ENCODE assay signal across 14 mouse cellular contexts in the genomic region with DNA sequence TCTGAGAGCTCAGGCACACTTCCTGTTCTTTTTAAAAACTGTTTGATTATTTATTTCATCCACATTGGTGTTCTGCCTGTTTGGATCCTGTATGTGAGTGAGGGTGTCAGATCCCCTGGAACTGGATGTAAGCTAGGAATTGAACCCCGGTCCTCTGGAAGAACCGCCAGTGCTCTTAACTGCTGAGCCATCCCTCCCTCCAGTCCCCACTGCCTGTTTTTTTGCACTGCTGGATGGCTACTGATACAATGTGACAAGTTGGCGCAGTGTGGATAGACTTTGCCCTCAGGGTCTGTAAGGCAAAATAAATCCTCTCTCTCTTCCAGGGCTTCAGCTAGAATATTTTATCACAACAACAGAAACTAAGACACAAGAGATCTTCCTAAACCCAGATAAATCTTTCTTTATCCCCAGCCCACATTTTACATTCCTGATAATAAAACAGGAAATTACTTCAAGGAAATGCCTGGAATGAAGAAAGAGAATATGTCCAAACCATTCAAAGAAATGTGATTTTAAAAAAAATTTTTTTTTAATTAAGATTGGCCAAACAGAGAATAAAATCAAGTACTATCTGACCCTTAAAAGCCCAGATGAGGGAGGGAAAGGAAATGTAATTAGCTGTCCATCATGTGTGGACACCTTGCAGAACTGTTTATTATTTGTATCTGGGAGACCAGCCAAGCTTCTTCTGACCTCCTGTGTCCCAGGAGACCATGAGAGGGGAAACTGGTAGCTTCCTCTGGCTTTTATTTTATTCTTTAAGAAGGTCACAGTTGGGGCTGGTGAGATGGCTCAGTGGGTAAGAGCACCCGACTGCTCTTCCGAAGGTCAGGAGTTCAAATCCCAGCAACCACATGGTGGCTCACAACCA. TPM values are rescaled to one million over a fixed set of nuclear protein-coding genes. Genes with fewer than 3 reads are reported as not detected.
A peak's percentile ranks its signal among the peaks of the same experiment; 100 is the strongest.
DNase-seq lines count a peak whose midpoint lies in the region; ATAC-seq and TF ChIP-seq lines count a peak whose summit lies in the region.
"Had no signal": no experiment of that assay in that cellular context is flagged by ENCODE, and none has a peak within 500 bp of the region (broad histone marks: within the 10 kb centered on the region; RNA-seq: fewer than 3 reads in every experiment).

No protein-coding gene starts in this region.

- peak; percentile 17; the same call in 1 of the 2 replicates for ATAC-seq in lung, embryonic 14.5 days (ENCODE audit: insufficient read depth)

- no peak overlapping the region for H3K9ac ChIP-seq in lung, embryonic 14.5 days
- H3K9ac ChIP-seq: midbrain, embryonic 12.5 days; stomach, embryonic 15.5 days had no signal

- no peak for TF ChIP-seq POLR2A in lung, adult 2 months (IDR thresholded peaks at IDR 0.05; ENCODE audit: borderline replicate concordance, extremely low read depth, low read depth, low read length)
- TF ChIP-seq POLR2A in thymus, adult 2 months (IDR thresholded peaks at IDR 0.05; ENCODE audit: control insufficient read depth, extremely low read depth, insufficient read depth, low read length, poor library complexity) = no peak

- 67% methylated on average over 5 of the region's 5 CpGs for WGBS in lung, embryonic 14.5 days
- WGBS in lung, adult 2 months = 52% methylated on average over 5 of the region's 5 CpGs
- 97% methylated on average over 5 of the region's 5 CpGs for WGBS in thymus, adult 2 months

- no peaks in the 10 kb centered on the region for H3K4me1 ChIP-seq in lung, embryonic 14.5 days (ENCODE audit: insufficient read depth)
- H3K4me1 ChIP-seq in lung, adult 2 months (ENCODE audit: control insufficient read depth, insufficient read depth, low read length) = no peaks in the 10 kb centered on the region
- H3K4me1 ChIP-seq in thymus, adult 2 months (replicated peaks; ENCODE audit: control insufficient read depth, insufficient read depth, low read length) = peaks cover 6% of the 10 kb centered on the region

- DNase-seq in adrenal gland, adult 2 months = peak; percentile 43
- no peak for DNase-seq in adrenal gland, postnatal 36 days
- DNase-seq in lung, embryonic 14.5 days = peak; percentile 70
- no peak for DNase-seq in lung, adult 2 months
- peak; percentile 74 for DNase-seq in kidney, postnatal 14 days
- peak; percentile 78 for DNase-seq in retina, postnatal 1 day
- DNase-seq in thymus, adult 2 months = no peak
- no peak for DNase-seq in thymus, postnatal 25 days
- DNase-seq: cerebellum, postnatal 25 days had no signal

- H3K4me2 ChIP-seq in lung, embryonic 14.5 days = no peak overlapping the region
- H3K4me2 ChIP-seq: midbrain, embryonic 12.5 days; stomach, embryonic 15.5 days had no signal

- no peak overlapping the region for H3K4me3 ChIP-seq in lung, embryonic 14.5 days (ENCODE audit: low read depth, low read length)
- no peak overlapping the region for H3K4me3 ChIP-seq in lung, adult 2 months (replicated peaks; ENCODE audit: extremely low read depth, low read depth, low read length)
- no peak overlapping the region for H3K4me3 ChIP-seq in thymus, adult 2 months (ENCODE audit: control insufficient read depth, insufficient read depth, low read length)
- H3K4me3 ChIP-seq: layer of hippocampus, adult 2 months; midbrain, embryonic 12.5 days; stomach, embryonic 15.5 days had no signal

- no peaks in the 10 kb centered on the region for H3K27me3 ChIP-seq in lung, embryonic 14.5 days (ENCODE audit: insufficient read depth, low read length)
- H3K27me3 ChIP-seq in thymus, adult 2 months (ENCODE audit: control insufficient read depth, insufficient read depth, low read length) = no peaks in the 10 kb centered on the region
- H3K27me3 ChIP-seq: midbrain, embryonic 12.5 days; stomach, embryonic 15.5 days had no signal

- no peak for TF ChIP-seq CTCF in lung, embryonic 14.5 days (IDR thresholded peaks at IDR 0.05; ENCODE audit: low read depth)
- TF ChIP-seq CTCF in lung, adult 2 months (IDR thresholded peaks at IDR 0.05; ENCODE audit: insufficient read depth, low read length) = no peak
- no peak for TF ChIP-seq CTCF in thymus, adult 2 months (IDR thresholded peaks at IDR 0.05; ENCODE audit: borderline replicate concordance, control insufficient read depth, extremely low read depth, insufficient read depth, low read length, poor library complexity)

- no peaks in the 10 kb centered on the region for H3K9me3 ChIP-seq in lung, embryonic 14.5 days (ENCODE audit: low read depth, low read length)
- H3K9me3 ChIP-seq: stomach, embryonic 15.5 days had no signal

- no peak overlapping the region for H3K27ac ChIP-seq in lung, embryonic 14.5 days (ENCODE audit: low read depth)
- no peak overlapping the region for H3K27ac ChIP-seq in thymus, adult 2 months (ENCODE audit: control insufficient read depth, insufficient read depth, low read length)
- H3K27ac ChIP-seq: layer of hippocampus, adult 2 months; midbrain, embryonic 12.5 days; stomach, embryonic 15.5 days had no signal

- no peaks in the 10 kb centered on the region for H3K36me3 ChIP-seq in lung, embryonic 14.5 days (ENCODE audit: insufficient read depth)
- no peaks in the 10 kb centered on the region for H3K36me3 ChIP-seq in thymus, adult 2 months (ENCODE audit: control insufficient read depth, insufficient read depth, low read length)
- H3K36me3 ChIP-seq: midbrain, embryonic 12.5 days; stomach, embryonic 15.5 days had no signal

RNA-seq across cellular contexts. Expression of a gene that starts 16.5 kb away (rescaled TPM):
- 1,000 to 10,000 TPM in 1 of 2 experiments, 100 to 1,000 TPM in 1; 689 to 1,037 TPM for total RNA-seq in adrenal gland, adult 2 months (2021)
- polyA plus RNA-seq in adrenal gland, adult 2 months (2012; rRNA removed) = 297 and 312 TPM in 2 replicates
- total RNA-seq in adrenal gland, postnatal 36 days (2021) = 1,000 to 10,000 TPM in 1 of 2 experiments, 100 to 1,000 TPM in 1; 736 to 1,311 TPM
- polyA plus RNA-seq in lung, embryonic 14.5 days (2014; fragmentation: Nextera tagmentation; extraction: Ambion mirVana) = 2.7 and 3.6 TPM in 2 replicates
- not detected in 2 replicates for polyA plus RNA-seq in lung, adult 2 months (2012; rRNA removed)
- polyA plus RNA-seq in thymus, adult 2 months (2012; rRNA removed) = 0.18 and 0.22 TPM in 2 replicates
- total RNA-seq: hematopoietic stem cell, adult 5-6 weeks; layer of hippocampus, adult 2 months had no signal
- polyA plus RNA-seq: neural tube, embryonic 14.5 days had no signal

RNA-seq across cellular contexts. Expression of a gene that starts 28.8 kb away (rescaled TPM):
- 100 to 1,000 TPM; 705 to 794 TPM for total RNA-seq in adrenal gland, adult 2 months (2021)
- polyA plus RNA-seq in adrenal gland, adult 2 months (2012; rRNA removed) = 237 and 341 TPM in 2 replicates
- total RNA-seq in adrenal gland, postnatal 36 days (2021) = 100 to 1,000 TPM; 743 to 842 TPM
- polyA plus RNA-seq in lung, embryonic 14.5 days (2014; fragmentation: Nextera tagmentation; extraction: Ambion mirVana) = 650 and 732 TPM in 2 replicates
- polyA plus RNA-seq in lung, adult 2 months (2012; rRNA removed) = 88.1 and 106 TPM in 2 replicates
- polyA plus RNA-seq in thymus, adult 2 months (2012; rRNA removed) = 152 and 169 TPM in 2 replicates

RNA-seq across cellular contexts. Expression of a gene that starts 34.9 kb away (rescaled TPM):
- 10 to 100 TPM; 39.5 to 63.8 TPM for total RNA-seq in adrenal gland, adult 2 months (2021)
- polyA plus RNA-seq in adrenal gland, adult 2 months (2012; rRNA removed) = 0.46 and 0.59 TPM in 2 replicates
- 10 to 100 TPM; 54.2 to 54.9 TPM for total RNA-seq in adrenal gland, postnatal 36 days (2021)
- 45.4 and 49.5 TPM in 2 replicates for polyA plus RNA-seq in lung, embryonic 14.5 days (2014; fragmentation: Nextera tagmentation; extraction: Ambion mirVana)
- polyA plus RNA-seq in lung, adult 2 months (2012; rRNA removed) = 2.1 and 3.9 TPM in 2 replicates
- polyA plus RNA-seq in thymus, adult 2 months (2012; rRNA removed) = 6.0 and 6.7 TPM in 2 replicates

RNA-seq across cellular contexts. Expression of a gene that starts 39.6 kb away (rescaled TPM):
- 10 to 100 TPM; 66.3 to 70.8 TPM for total RNA-seq in adrenal gland, adult 2 months (2021)
- polyA plus RNA-seq in adrenal gland, adult 2 months (2012; rRNA removed) = 30.7 and 39.1 TPM in 2 replicates
- total RNA-seq in adrenal gland, postnatal 36 days (2021) = 100 to 1,000 TPM in 1 of 2 experiments, 10 to 100 TPM in 1; 88.9 to 109 TPM
- polyA plus RNA-seq in lung, embryonic 14.5 days (2014; fragmentation: Nextera tagmentation; extraction: Ambion mirVana) = 59.4 and 60.8 TPM in 2 replicates
- polyA plus RNA-seq in lung, adult 2 months (2012; rRNA removed) = 46.1 and 52.7 TPM in 2 replicates
- 85.0 and 106 TPM in 2 replicates for polyA plus RNA-seq in thymus, adult 2 months (2012; rRNA removed)

Comparison
In these comparisons a context has a peak if more than half of its experiments do, and no peak if none do; other contexts are left out.
1. DNase-seq: peak in adrenal gland, adult 2 months (single experiment), lung, embryonic 14.5 days (single experiment), kidney, postnatal 14 days (single experiment) and retina, postnatal 1 day (single experiment); none in adrenal gland, postnatal 36 days (0 of 2), lung, adult 2 months (single experiment), thymus, adult 2 months (single experiment) and thymus, postnatal 25 days (single experiment).
2. RNA of a gene that starts 16.5 kb away (polyA plus RNA-seq): 297 to 312 TPM in adrenal gland, adult 2 months; 2.7 to 3.6 TPM in lung, embryonic 14.5 days, 0.18 to 0.22 TPM in thymus, adult 2 months and not detected in lung, adult 2 months; every median in the first group is over 10 times any median in the second.